Comparison of ENCODE assay signal across 9 mouse cellular contexts in the genomic region with DNA sequence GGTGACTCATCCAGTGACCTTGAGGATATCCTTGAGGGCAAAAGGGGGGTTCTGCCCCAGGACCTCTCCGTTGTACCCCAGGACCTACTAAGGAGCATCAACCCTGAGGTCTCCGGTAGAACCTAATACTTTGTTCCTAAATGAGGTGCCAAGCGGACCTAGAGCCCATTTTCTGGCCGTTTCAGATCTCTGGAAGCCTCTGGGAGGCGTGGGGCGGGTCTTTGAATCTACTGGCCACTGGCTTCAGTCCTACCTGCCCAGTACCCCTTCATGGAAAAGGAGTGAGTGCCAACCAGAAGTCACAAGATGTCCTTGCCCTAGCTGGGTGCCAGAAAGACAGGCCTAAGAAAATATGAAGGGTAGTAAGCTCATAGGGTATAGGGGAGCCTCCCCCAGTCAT. TPM values are rescaled to one million over a fixed set of nuclear protein-coding genes. Genes with fewer than 3 reads are reported as not detected.
DNase-seq lines count a peak whose midpoint lies in the region; ATAC-seq and TF ChIP-seq lines count a peak whose summit lies in the region.
"Had no signal": no experiment of that assay in that cellular context is flagged by ENCODE, and none has a peak within 500 bp of the region (broad histone marks: within the 10 kb centered on the region; RNA-seq: fewer than 3 reads in every experiment).

No protein-coding gene starts in this region.

- no peaks in the 10 kb centered on the region for H3K36me3 ChIP-seq in kidney, adult 2 months (ENCODE audit: control insufficient read depth, insufficient read depth, low read length)
- H3K36me3 ChIP-seq in hindbrain, embryonic 16.5 days (ENCODE audit: control insufficient read depth, insufficient read depth, low read length), result no peaks in the 10 kb centered on the region
- no peaks in the 10 kb centered on the region for H3K36me3 ChIP-seq in midbrain, embryonic 15.5 days (replicated peaks)
- H3K36me3 ChIP-seq: G1E had no signal

- no peak for ATAC-seq in hindbrain, embryonic 16.5 days
- ATAC-seq in midbrain, embryonic 15.5 days (replicated peaks), result no peak

- DNase-seq in kidney, adult 2 months, result no peak
- DNase-seq in kidney, adult 11 months, result no peak
- no peak for DNase-seq in right cerebral cortex, postnatal 25 days
- no peak for DNase-seq in spleen, postnatal 36 days (ENCODE audit: low spot score in 2 of 2)
- DNase-seq in thymus, postnatal 10 days (ENCODE audit: low spot score in 2 of 2), result no peak

- H3K27ac ChIP-seq in kidney, adult 2 months (ENCODE audit: insufficient read depth, low read depth, low read length), result peak overlapping the region; percentile 25; the same call in 1 of the 2 replicates
- H3K27ac ChIP-seq in cortical plate, adult 2 months (ENCODE audit: insufficient read depth, low read length), result no peak overlapping the region
- no peak overlapping the region for H3K27ac ChIP-seq in hindbrain, embryonic 16.5 days (ENCODE audit: low read depth, low read length)
- H3K27ac ChIP-seq in midbrain, embryonic 15.5 days, result no peak overlapping the region

- no peaks in the 10 kb centered on the region; the same call in 1 of the 2 replicates for H3K9me3 ChIP-seq in hindbrain, embryonic 16.5 days (ENCODE audit: control insufficient read depth, low read length)
- H3K9me3 ChIP-seq in midbrain, embryonic 15.5 days, result no peaks in the 10 kb centered on the region
- H3K9me3 ChIP-seq: G1E had no signal

- no peak for TF ChIP-seq POLR2A in kidney, adult 2 months (IDR thresholded peaks at IDR 0.05; ENCODE audit: low read depth, low read length)
- no peak for TF ChIP-seq POLR2A in cortical plate, adult 2 months (IDR thresholded peaks at IDR 0.05; ENCODE audit: extremely low read depth, insufficient read depth, low read length)

- H3K4me2 ChIP-seq in hindbrain, embryonic 16.5 days (ENCODE audit: low read length), result peak overlapping the region; percentile 85
- H3K4me2 ChIP-seq in midbrain, embryonic 15.5 days, result peak overlapping the region; percentile 83

- peak overlapping the region; percentile 47; the same call in 1 of the 2 replicates for H3K4me3 ChIP-seq in kidney, adult 2 months (ENCODE audit: insufficient read depth, low read depth, low read length)
- H3K4me3 ChIP-seq in cortical plate, adult 2 months (ENCODE audit: insufficient read depth, low read length), result peak overlapping the region; percentile 45; the same call in 1 of the 2 replicates
- peak overlapping the region; percentile 61; the same call in 1 of the 2 replicates for H3K4me3 ChIP-seq in hindbrain, embryonic 16.5 days (ENCODE audit: low read length)
- peak overlapping the region; percentile 51; the same call in 1 of the 2 replicates for H3K4me3 ChIP-seq in midbrain, embryonic 15.5 days

- H3K27me3 ChIP-seq in kidney, adult 2 months (replicated peaks; ENCODE audit: control insufficient read depth, insufficient read depth, low read length), result no peaks in the 10 kb centered on the region
- no peaks in the 10 kb centered on the region for H3K27me3 ChIP-seq in hindbrain, embryonic 16.5 days (replicated peaks; ENCODE audit: control insufficient read depth, insufficient read depth, low read length)
- no peaks in the 10 kb centered on the region for H3K27me3 ChIP-seq in midbrain, embryonic 15.5 days (replicated peaks)

- 60% methylated on average over 6 of the region's 6 CpGs for WGBS in kidney, adult 2 months
- 51% methylated on average over 6 of the region's 6 CpGs for WGBS in hindbrain, embryonic 16.5 days
- WGBS in midbrain, embryonic 15.5 days, result 49% methylated on average over 6 of the region's 6 CpGs

- no peak overlapping the region for H3K9ac ChIP-seq in hindbrain, embryonic 16.5 days (ENCODE audit: low read depth, low read length)
- H3K9ac ChIP-seq in midbrain, embryonic 15.5 days, result no peak overlapping the region

- no peak for TF ChIP-seq CTCF in kidney, adult 2 months (conservative IDR thresholded peaks at IDR 0.05; ENCODE audit: insufficient read depth, insufficient read length, low read depth, low read length)
- no peak for TF ChIP-seq CTCF in cortical plate, adult 2 months (IDR thresholded peaks at IDR 0.05; ENCODE audit: extremely low read depth, insufficient read depth, low read length)

- no peaks in the 10 kb centered on the region for H3K4me1 ChIP-seq in kidney, adult 2 months (ENCODE audit: control insufficient read depth, insufficient read depth, low read length)
- no peaks in the 10 kb centered on the region for H3K4me1 ChIP-seq in cortical plate, adult 2 months (ENCODE audit: control insufficient read depth, insufficient read depth, low read length)
- H3K4me1 ChIP-seq in hindbrain, embryonic 16.5 days (ENCODE audit: control insufficient read depth, insufficient read depth, low read depth, low read length), result peaks cover 5% of the 10 kb centered on the region; the same call in 1 of the 2 replicates
- H3K4me1 ChIP-seq in midbrain, embryonic 15.5 days, result peaks cover 17% of the 10 kb centered on the region

RNA-seq across cellular contexts. Expression of a gene that starts 2.5 kb away (rescaled TPM):
- 53.3 and 60.4 TPM in 2 replicates for polyA plus RNA-seq in kidney, adult 2 months (2012; rRNA removed)
- 19.8 and 20.4 TPM in 2 replicates for polyA plus RNA-seq in cortical plate, adult 2 months (2012; rRNA removed)
- 44.2 and 47.2 TPM in 2 replicates for polyA plus RNA-seq in hindbrain, embryonic 16.5 days (2015; fragmentation: Nextera tagmentation; extraction: Ambion mirVana)
- polyA plus RNA-seq in midbrain, embryonic 15.5 days (2015; fragmentation: Nextera tagmentation; extraction: Ambion mirVana), result 33.2 and 37.2 TPM in 2 replicates

RNA-seq across cellular contexts. Expression of a gene that starts 19.6 kb away (rescaled TPM):
- 0.18 TPM in 1 of 2 replicates, not detected in the other for polyA plus RNA-seq in kidney, adult 2 months (2012; rRNA removed)
- not detected in 2 replicates for polyA plus RNA-seq in cortical plate, adult 2 months (2012; rRNA removed)
- not detected in 2 replicates for polyA plus RNA-seq in hindbrain, embryonic 16.5 days (2015; fragmentation: Nextera tagmentation; extraction: Ambion mirVana)
- not detected in 2 replicates for polyA plus RNA-seq in midbrain, embryonic 15.5 days (2015; fragmentation: Nextera tagmentation; extraction: Ambion mirVana)
- polyA plus RNA-seq: G1E had no signal

RNA-seq across cellular contexts. Expression of a gene that starts 20.3 kb away (rescaled TPM):
- not detected in 2 replicates for polyA plus RNA-seq in kidney, adult 2 months (2012; rRNA removed)
- not detected in 2 replicates for polyA plus RNA-seq in cortical plate, adult 2 months (2012; rRNA removed)
- not detected in 2 replicates for polyA plus RNA-seq in hindbrain, embryonic 16.5 days (2015; fragmentation: Nextera tagmentation; extraction: Ambion mirVana)
- not detected in 2 replicates for polyA plus RNA-seq in midbrain, embryonic 15.5 days (2015; fragmentation: Nextera tagmentation; extraction: Ambion mirVana)
- polyA plus RNA-seq: G1E had no signal

RNA-seq across cellular contexts. Expression of a gene that starts 31.7 kb away (rescaled TPM):
- not detected in 2 replicates for polyA plus RNA-seq in kidney, adult 2 months (2012; rRNA removed)
- not detected in 2 replicates for polyA plus RNA-seq in cortical plate, adult 2 months (2012; rRNA removed)
- polyA plus RNA-seq in hindbrain, embryonic 16.5 days (2015; fragmentation: Nextera tagmentation; extraction: Ambion mirVana), result not detected in 2 replicates
- not detected in 2 replicates for polyA plus RNA-seq in midbrain, embryonic 15.5 days (2015; fragmentation: Nextera tagmentation; extraction: Ambion mirVana)
- polyA plus RNA-seq: G1E had no signal

RNA-seq across cellular contexts. Expression of a gene that starts 31.8 kb away (rescaled TPM):
- polyA plus RNA-seq in kidney, adult 2 months (2012; rRNA removed), result not detected in 2 replicates
- polyA plus RNA-seq in cortical plate, adult 2 months (2012; rRNA removed), result not detected in 2 replicates
- polyA plus RNA-seq in hindbrain, embryonic 16.5 days (2015; fragmentation: Nextera tagmentation; extraction: Ambion mirVana), result not detected in 2 replicates
- not detected in 2 replicates for polyA plus RNA-seq in midbrain, embryonic 15.5 days (2015; fragmentation: Nextera tagmentation; extraction: Ambion mirVana)
- polyA plus RNA-seq: G1E had no signal
